13 mouse cellular contexts compared by ENCODE assay signal in the genomic region with DNA sequence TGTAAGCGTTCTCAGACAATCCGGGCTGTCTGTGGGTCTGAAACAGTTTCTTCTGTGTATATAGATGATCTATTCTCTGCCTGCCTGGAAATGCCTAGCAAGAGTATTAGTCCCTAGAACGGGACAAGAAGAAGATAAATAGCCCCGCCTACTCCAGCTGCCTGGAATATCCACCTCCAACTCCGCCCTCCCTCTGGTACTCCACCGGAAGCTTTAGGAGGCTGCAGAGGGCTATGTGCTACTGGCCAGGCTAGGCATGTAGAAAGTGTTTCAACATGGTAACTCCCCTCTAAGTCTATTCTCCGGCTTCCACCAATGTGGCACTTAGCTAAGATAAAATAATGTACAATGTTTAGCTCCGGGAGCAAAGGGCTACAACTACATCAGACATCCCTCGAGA.
A peak's percentile ranks its signal among the peaks of the same experiment; 100 is the strongest.
DNase-seq lines count a peak whose midpoint lies in the region; ATAC-seq lines count a peak whose summit lies in the region.
"Had no signal": no experiment of that assay in that cellular context is flagged by ENCODE, and none has a peak within 500 bp of the region (broad histone marks: within the 10 kb centered on the region; RNA-seq: fewer than 3 reads in every experiment).

No protein-coding gene starts in this region.

- H3K27ac ChIP-seq in lung, embryonic 16.5 days (ENCODE audit: low read length) = no peak overlapping the region
- H3K27ac ChIP-seq in hindbrain, embryonic 11.5 days (ENCODE audit: low read depth, low read length) = peak overlapping the region; percentile 60
- H3K27ac ChIP-seq in midbrain, embryonic 13.5 days = peak overlapping the region; percentile 72; the same call in 1 of the 2 replicates
- H3K27ac ChIP-seq: heart, embryonic 13.5 days had no signal

- H3K4me2 ChIP-seq in lung, embryonic 16.5 days (ENCODE audit: low read depth, low read length) = no peak overlapping the region; the same call in 1 of the 2 replicates
- H3K4me2 ChIP-seq in hindbrain, embryonic 11.5 days (replicated peaks; ENCODE audit: low read depth, low read length) = no peak overlapping the region
- H3K4me2 ChIP-seq in midbrain, embryonic 13.5 days (replicated peaks) = no peak overlapping the region
- H3K4me2 ChIP-seq: heart, embryonic 13.5 days had no signal

- H3K4me1 ChIP-seq in lung, embryonic 16.5 days (replicated peaks; ENCODE audit: control insufficient read depth, insufficient read depth, low read length) = peaks cover 7% of the 10 kb centered on the region
- H3K4me1 ChIP-seq in hindbrain, embryonic 11.5 days (replicated peaks; ENCODE audit: control insufficient read depth, insufficient read depth, low read length) = peaks cover 3% of the 10 kb centered on the region; the same call in 1 of the 2 replicates
- peaks cover 18% of the 10 kb centered on the region for H3K4me1 ChIP-seq in midbrain, embryonic 13.5 days (replicated peaks)

- no peaks in the 10 kb centered on the region for H3K36me3 ChIP-seq in lung, embryonic 16.5 days (ENCODE audit: control insufficient read depth, insufficient read depth, low read length)
- H3K36me3 ChIP-seq in hindbrain, embryonic 11.5 days (ENCODE audit: control insufficient read depth, insufficient read depth, low read length) = no peaks in the 10 kb centered on the region
- H3K36me3 ChIP-seq in midbrain, embryonic 13.5 days = no peaks in the 10 kb centered on the region
- H3K36me3 ChIP-seq: heart, embryonic 13.5 days had no signal

- ATAC-seq in lung, embryonic 16.5 days (ENCODE audit: low read depth) = peak; percentile 38; the same call in 1 of the 2 replicates
- peak; percentile 58 for ATAC-seq in hindbrain, embryonic 11.5 days (ENCODE audit: low FRiP score)
- ATAC-seq in midbrain, embryonic 13.5 days = peak; percentile 58

- 43% methylated on average over 9 of the region's 9 CpGs for whole genome bisulfite sequencing in lung, embryonic 16.5 days
- 55% methylated on average over 9 of the region's 9 CpGs for WGBS in hindbrain, embryonic 11.5 days
- 56% methylated on average over 9 of the region's 9 CpGs for WGBS in midbrain, embryonic 13.5 days

- no peak overlapping the region for H3K4me3 ChIP-seq in lung, embryonic 16.5 days (ENCODE audit: low read length)
- no peak overlapping the region for H3K4me3 ChIP-seq in hindbrain, embryonic 11.5 days (ENCODE audit: low read depth, low read length)
- H3K4me3 ChIP-seq in midbrain, embryonic 13.5 days (replicated peaks) = no peak overlapping the region
- H3K4me3 ChIP-seq: heart, embryonic 13.5 days had no signal

- H3K9me3 ChIP-seq in lung, embryonic 16.5 days (ENCODE audit: control insufficient read depth, low read length) = no peaks in the 10 kb centered on the region
- H3K9me3 ChIP-seq in hindbrain, embryonic 11.5 days (ENCODE audit: control insufficient read depth, low read length) = no peaks in the 10 kb centered on the region
- H3K9me3 ChIP-seq in midbrain, embryonic 13.5 days = no peaks in the 10 kb centered on the region
- H3K9me3 ChIP-seq: heart, embryonic 13.5 days had no signal

- no peak overlapping the region for H3K9ac ChIP-seq in lung, embryonic 16.5 days (ENCODE audit: low read length)
- H3K9ac ChIP-seq in hindbrain, embryonic 11.5 days (ENCODE audit: low read depth, low read length) = no peak overlapping the region
- H3K9ac ChIP-seq in midbrain, embryonic 13.5 days (replicated peaks) = no peak overlapping the region
- H3K9ac ChIP-seq: heart, embryonic 13.5 days had no signal

- no peak for DNase-seq in lung, postnatal 4 days
- peak; percentile 38 for DNase-seq in hindbrain, embryonic 11.5 days (ENCODE audit: low spot score)
- no peak for DNase-seq in kidney, postnatal 14 days
- DNase-seq in layer of hippocampus, postnatal 25 days (ENCODE audit: extremely low spot score in 1 of 2, low spot score in 1 of 2) = no peak
- DNase-seq in adrenal gland, postnatal 14 days = no peak
- no peak for DNase-seq in lung, postnatal 36 days
- DNase-seq: kidney, adult 8-10 months; layer of hippocampus, postnatal 36 days; liver; thymus, postnatal 36 days had no signal

- no peaks in the 10 kb centered on the region for H3K27me3 ChIP-seq in lung, embryonic 16.5 days (ENCODE audit: control insufficient read depth, insufficient read depth, low read depth, low read length)
- no peaks in the 10 kb centered on the region for H3K27me3 ChIP-seq in hindbrain, embryonic 11.5 days (ENCODE audit: control insufficient read depth, insufficient read depth, low read length)
- no peaks in the 10 kb centered on the region for H3K27me3 ChIP-seq in midbrain, embryonic 13.5 days
- H3K27me3 ChIP-seq: heart, embryonic 13.5 days had no signal
